Mouse (Mus musculus) CD8-positive naive resting alpha-beta T cell, adult 2 months (primary cell): ENCODE results near the gene 1700015F17Rik.

Experiments used
- DNase-seq, 2 experiments: peaks; one replicate each; pipeline ENCODE4 v3.0.0; 2022; ENCODE audit warnings: low read depth in 2 of 2, low spot score in 2 of 2

Gene 1700015F17Rik

DNA sequence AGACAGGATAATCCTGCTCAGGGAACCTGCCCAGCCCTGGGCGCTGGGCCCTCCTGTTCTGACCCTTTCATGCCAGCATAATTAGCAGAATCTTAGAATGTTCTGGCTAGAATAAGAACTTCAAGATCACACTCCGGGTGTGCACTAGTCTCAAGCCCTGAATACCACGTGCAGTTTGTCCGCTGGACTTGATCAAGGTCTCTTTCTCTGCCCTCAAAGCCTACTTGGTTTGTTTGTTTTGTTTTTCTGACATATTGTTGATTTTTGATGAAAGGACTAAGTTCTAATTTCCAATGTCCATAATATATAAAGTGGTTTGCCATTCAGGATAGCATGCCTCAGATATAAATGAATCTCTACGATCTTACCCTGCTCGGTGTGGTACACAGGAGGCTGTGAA lies at the start of gene 1700015F17Rik:
Gene 1700015F17Rik, minus strand, starts transcription at position 101 of the 400 bp plus-strand sequence.
- no peak for DNase-seq

DNA sequence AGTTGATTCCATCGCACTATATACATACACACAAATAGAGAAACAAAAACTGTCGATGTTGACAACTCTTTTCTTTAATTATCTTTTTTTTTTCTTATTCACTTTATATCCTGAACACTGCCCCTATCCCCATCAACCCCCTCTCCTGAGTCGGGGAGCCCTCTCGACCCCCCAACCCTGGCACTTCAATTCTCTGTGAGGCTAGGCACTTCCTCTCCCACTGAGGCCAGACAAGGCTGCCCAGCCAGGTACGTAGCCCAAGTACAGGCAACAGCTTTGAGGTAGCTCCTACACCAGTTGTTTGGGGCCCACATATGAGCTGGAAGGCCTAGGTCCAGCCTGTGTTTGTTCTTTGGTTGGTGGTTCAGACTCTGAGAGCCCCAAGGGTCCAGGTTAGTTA lies 36.5 kb upstream of the 1700015F17Rik start:
- DNase-seq, result no peak

GRCm38 (mm10) chr5:5514196-5515076 lies 35.5 kb upstream of the 1700015F17Rik start, which contains the start of gene Cldn12:
Cldn12 (minus strand) TSS chr5:5514958.
- DNase-seq, result peak in 1 of 2 experiments; percentile 46

DNA sequence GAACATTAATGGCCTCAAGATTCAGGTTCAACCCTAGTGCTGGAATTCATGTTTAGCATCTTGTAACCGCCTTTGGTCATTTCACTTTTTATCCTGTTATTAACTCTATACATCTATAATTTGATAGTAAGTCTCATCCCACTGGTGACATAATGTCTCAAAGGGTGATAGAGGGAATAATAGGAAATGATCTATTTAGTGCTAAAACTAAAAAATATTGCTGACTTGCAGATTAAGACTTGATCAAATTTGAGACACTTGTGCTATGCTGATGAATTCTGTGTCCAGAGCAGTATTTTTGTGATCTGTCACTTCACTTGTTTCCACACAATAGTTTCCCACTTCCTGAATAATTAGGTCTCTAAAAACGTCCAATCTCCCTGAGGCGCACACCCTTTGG lies 32.5 kb upstream of the 1700015F17Rik start:
- DNase-seq, result no peak

- DNase-seq, result no peak
Observed at GRCm38 (mm10) chr5:5510989-5511388, 32.0 kb upstream of the 1700015F17Rik start.

DNA sequence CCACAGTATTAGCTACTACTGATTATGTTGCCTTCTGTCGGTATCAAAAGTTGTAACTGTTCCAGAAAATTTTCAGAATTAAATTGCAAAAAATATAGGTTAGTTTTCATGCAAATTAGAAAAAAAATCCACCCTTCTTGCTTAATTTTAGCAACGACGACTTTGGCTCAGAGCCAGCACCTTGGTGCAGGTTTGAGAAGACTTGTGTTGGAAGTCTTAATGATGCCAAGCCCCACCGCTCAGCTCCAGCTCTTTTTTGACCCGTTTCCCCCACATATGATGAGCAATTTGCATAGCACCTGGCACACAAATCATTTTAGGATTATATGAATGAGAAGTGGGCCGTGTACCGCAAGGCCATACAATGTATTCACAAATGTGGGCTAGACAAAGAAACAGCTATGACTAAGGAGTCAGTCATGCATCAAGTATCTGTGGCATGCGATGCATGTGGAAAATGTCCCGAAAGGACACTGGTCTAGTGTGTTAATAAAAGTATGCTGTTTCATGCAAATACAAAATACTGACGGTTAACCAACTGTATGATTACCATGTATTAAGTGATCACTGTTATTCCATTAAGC lies 31.5 kb upstream of the 1700015F17Rik start:
- no peak for DNase-seq

DNA sequence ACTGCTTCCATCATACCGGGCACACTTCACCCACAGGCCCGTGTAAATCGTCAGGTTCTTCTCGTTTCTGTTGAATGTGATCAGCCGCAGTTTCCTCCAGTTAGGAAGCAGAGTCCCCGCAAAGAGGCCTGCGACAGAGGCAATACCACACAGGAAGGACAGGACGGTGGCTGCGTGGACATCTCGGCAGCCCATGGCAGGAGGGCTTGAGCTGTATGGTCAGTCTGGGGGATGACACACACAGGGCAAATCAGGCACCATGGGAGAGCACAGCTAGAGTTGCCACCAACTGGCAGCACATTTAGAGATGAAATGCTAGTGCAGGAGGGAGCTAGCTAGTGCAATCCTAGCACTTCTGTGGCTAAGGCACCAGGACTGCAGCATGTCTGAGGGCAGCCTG lies 29.3 kb upstream of the 1700015F17Rik start:
- DNase-seq, result no peak

- DNase-seq, result no peak
Observed at GRCm38 (mm10) chr5:5507701-5508225, 28.8 kb upstream of the 1700015F17Rik start.

DNA sequence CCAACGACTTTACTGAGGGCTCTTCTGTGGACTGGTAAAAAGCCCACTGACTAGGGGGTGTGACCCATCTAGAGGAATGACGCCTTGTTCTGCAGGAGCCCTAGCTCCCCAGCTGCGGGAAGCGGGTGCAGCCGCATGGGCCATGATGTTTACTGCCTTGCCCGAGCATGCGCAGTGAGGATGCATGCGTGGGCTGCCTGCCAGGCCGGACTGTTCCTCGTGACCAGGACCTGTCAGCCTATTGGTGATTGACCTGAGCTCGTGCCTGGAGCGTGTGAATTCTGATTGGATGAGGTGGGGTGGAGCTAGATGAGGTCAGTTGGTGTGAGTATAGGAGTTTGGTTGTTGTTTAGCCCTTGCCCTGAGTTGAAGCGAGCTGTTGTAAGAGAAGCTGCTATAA lies 25.5 kb upstream of the 1700015F17Rik start:
- DNase-seq, result no peak

- DNase-seq, result no peak
Observed at GRCm38 (mm10) chr5:5503381-5503780, 24.4 kb upstream of the 1700015F17Rik start.

GRCm38 (mm10) chr5:5501583-5501982 lies 22.6 kb upstream of the 1700015F17Rik start:
- no peak for DNase-seq

DNA sequence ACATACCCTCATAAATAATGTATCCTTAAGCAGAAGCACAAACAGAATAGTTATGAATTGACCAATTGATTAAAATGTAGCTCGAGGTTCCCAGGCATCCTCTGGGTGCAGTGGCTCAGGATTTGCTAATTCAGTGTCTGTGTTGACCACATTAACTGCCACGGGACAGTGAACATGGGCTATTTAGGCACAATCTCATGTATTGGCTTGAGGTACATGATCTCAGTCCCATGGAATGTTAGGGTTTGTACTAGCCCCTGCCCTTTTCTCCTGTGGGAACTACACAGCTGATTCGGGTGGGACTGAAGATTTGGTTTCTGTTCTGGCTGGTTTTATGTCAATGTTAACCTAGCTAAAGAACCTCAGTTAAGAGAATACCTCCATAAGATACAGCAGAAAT lies 17.4 kb upstream of the 1700015F17Rik start:
- DNase-seq, result no peak

GRCm38 (mm10) chr5:5495042-5495441 lies 16.1 kb upstream of the 1700015F17Rik start:
- DNase-seq, result no peak

- DNase-seq, result peak in 1 of 2 experiments; percentile 10
Observed at GRCm38 (mm10) chr5:5494269-5495005, 15.5 kb upstream of the 1700015F17Rik start.

- DNase-seq, result no peak
Observed at GRCm38 (mm10) chr5:5492163-5492562, 13.2 kb upstream of the 1700015F17Rik start.

DNA sequence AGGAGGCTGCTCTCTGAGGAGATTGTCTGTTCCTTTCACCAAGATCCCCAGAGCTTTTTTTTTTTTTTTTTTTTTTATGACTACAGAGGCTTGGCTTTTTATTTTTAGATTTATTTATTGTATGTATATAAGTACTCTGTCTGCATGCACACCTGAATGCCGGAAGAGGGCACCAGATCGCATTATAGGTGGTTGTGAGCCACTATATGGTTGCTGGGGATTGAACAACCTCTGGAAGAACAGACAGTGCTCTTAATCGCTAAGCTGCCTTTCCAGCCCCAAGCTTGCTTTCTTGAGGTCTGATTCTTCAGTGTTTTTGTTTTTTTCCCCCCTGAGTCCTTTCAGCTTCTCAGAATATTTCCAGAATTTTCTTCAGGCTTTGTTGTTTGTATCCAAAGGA lies 7.1 kb upstream of the 1700015F17Rik start:
- no peak for DNase-seq

DNA sequence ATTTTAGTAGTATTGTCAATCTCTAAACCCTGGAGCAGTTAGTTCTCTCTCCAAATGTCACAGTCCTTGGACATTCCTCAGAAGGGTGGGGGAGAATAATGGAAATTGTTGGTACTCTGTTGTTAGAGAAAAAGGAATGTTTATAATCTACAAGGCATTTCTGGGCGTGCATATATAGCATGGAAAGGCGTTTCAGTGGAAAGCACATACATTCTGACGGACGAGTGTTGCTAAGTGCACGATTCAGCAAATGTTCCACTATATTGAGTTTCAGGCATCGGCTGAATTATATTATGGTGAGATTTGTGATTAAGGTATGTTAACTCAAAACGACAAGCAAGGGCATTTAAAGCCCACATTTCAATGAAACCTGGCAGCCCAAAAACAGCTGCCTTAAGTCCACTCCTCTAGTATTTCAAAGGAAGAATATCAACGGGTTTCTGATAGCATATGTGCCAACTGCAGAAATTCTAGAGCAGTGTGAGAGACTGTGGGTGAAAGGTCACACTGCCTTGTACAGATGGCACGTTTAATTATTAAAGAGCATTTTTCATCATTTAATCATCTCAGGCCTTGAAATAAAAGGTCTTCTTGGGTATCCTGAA lies 4.4 kb upstream of the 1700015F17Rik start:
- DNase-seq, result no peak

- DNase-seq, result no peak
Observed at GRCm38 (mm10) chr5:5481662-5482061, 2.7 kb upstream of the 1700015F17Rik start.

DNA sequence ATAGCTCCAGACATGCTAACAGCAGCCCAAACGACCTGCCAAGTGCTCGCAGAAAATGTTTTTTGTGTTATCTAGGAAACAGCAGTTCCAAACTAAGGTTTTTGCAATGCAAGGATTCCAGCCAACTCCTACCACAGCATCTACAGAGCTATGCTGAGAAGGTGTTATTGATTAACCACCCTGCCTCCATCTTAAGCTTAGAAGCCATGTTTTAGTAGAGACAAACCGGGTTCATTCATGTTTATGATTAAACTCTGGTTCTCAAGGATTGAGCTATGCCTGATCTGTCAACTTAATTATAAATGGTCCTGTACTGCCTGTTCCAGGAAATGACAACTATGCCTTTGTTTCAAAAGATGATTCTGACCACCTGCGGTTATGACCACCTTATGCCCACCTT lies 2.8 kb downstream of the 1700015F17Rik start:
- DNase-seq, result no peak

GRCm38 (mm10) chr5:5465256-5465655 lies 13.7 kb downstream of the 1700015F17Rik start:
- DNase-seq, result no peak
